Mouse (Mus musculus) bone marrow, adult 2 months (tissue): ENCODE results near the gene Tut7.

Experiments
- CTCF ChIP-seq: fragments of 200-500 bp; IDR thresholded peaks from 2 replicates; pipeline ENCODE4 v1.5.1; 2011; ENCODE audit warnings: low read length, control low read depth; ENCODE audit not compliant: control insufficient read depth, insufficient read depth
- POLR2A ChIP-seq: fragments of 200-500 bp; IDR thresholded peaks from 2 replicates; pipeline ENCODE4 v1.6.1; 2011; ENCODE audit warnings: low read depth, mild to moderate bottlenecking, control low read depth, low read length, borderline replicate concordance; ENCODE audit not compliant: control insufficient read depth

GRCm38 (mm10) chr13:59731652-59732051 is 91.3 kb downstream of the Tut7 start, which contains the start of gene Spata31d1d:
- TF ChIP-seq POLR2A, result no peak
- no peak for TF ChIP-seq CTCF
